Mouse (Mus musculus) testis, adult 2 months (tissue): ENCODE results near the gene G430095P16Rik.

Experiments
- CTCF ChIP-seq: fragments of 200-500 bp; IDR thresholded peaks from 2 replicates; pipeline ENCODE4 v1.5.1; 2012; ENCODE audit warnings: low read depth, mild to moderate bottlenecking, inconsistent platforms, low read length, moderate library complexity; ENCODE audit not compliant: control insufficient read depth, insufficient read depth, insufficient replicate concordance
- POLR2A ChIP-seq: fragments of 200-500 bp; IDR thresholded peaks from 2 replicates; pipeline ENCODE4 v1.6.1; 2012; ENCODE audit warnings: low read depth, mild to moderate bottlenecking, inconsistent platforms, low read length, moderate library complexity; ENCODE audit not compliant: control insufficient read depth

DNA sequence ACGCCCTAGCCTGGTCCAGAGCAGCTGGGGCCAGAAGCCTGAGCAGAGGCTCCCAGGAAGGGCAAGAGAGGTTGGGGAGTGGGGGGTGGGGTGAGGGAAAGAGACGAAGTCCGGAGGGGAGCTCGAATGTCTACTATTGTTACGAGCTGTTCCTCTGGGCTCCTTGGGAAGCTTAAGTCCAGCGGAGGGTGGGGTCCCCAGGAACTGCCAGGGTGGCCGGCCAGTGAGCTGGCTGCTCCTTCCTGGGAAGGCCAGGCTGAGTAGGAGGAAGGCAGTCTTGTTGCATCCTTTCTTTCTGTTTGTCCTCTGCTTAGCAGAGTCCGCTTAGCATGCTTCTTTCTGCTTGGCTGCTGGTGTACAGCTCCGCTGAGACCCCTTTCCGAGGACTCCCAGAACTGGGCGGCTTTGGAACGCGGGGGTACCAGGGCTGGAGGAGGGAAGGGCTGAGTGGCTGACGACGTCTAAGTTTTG, 14.7 kb upstream of the G430095P16Rik start:
- TF ChIP-seq CTCF (no peak), POLR2A (no peak)
